Mouse (Mus musculus) liver, adult 2 months (tissue): Measurements from ENCODE around the gene Gpr101. TPM values are rescaled to one million over a fixed set of nuclear protein-coding genes. Genes with fewer than 3 reads are reported as not detected.

Experiments
- DNase-seq: peaks from one replicate; pipeline ENCODE4 v3.0.0-alpha.2; 2011; ENCODE audit warnings: low read depth, low spot score; ENCODE audit errors: extremely low read depth
- H3K27ac ChIP-seq: fragments of 200-500 bp; replicated peaks from 2 replicates; pipeline ENCODE4 v1.5.1; 2012; ENCODE audit warnings: low read depth, mild to moderate bottlenecking, control low read depth, inconsistent platforms, low read length; ENCODE audit not compliant: insufficient read depth
- H3K27me3 ChIP-seq: fragments of 200-500 bp; 2 replicates; pipeline ENCODE4 v1.6.1; 2012; ENCODE audit warnings: mild to moderate bottlenecking, moderate library complexity, low read length, inconsistent platforms; ENCODE audit not compliant: control insufficient read depth, insufficient read depth
- H3K36me3 ChIP-seq: fragments of 200-500 bp; 2 replicates; pipeline ENCODE4 v1.6.1; 2012; ENCODE audit warnings: low read length, inconsistent platforms; ENCODE audit not compliant: control insufficient read depth, insufficient read depth
- H3K4me1 ChIP-seq: fragments of 200-500 bp; 2 replicates; pipeline ENCODE4 v1.6.1; 2011; ENCODE audit warnings: low read length; ENCODE audit not compliant: control insufficient read depth, insufficient read depth
- H3K4me3 ChIP-seq: fragments of 200-500 bp; 2 replicates; pipeline ENCODE4 v1.5.1; 2011; ENCODE audit warnings: low read depth, mild to moderate bottlenecking, control low read depth, low read length, moderate library complexity; ENCODE audit not compliant: insufficient read depth
- H3K79me2 ChIP-seq: fragments of 200-500 bp; 2 replicates; pipeline ENCODE4 v1.6.1; 2012; ENCODE audit warnings: inconsistent platforms, mild to moderate bottlenecking, low read length, moderate library complexity; ENCODE audit not compliant: control insufficient read depth, insufficient read depth
- H3K9ac ChIP-seq: fragments of 200-500 bp; 2 replicates; pipeline ENCODE4 v1.6.1; 2012; ENCODE audit warnings: low read depth, mild to moderate bottlenecking, control low read depth, inconsistent platforms, low read length
- CTCF ChIP-seq: fragments of 200-500 bp; IDR thresholded peaks from 2 replicates; pipeline ENCODE4 v1.5.1; 2011; ENCODE audit warnings: low read depth, low read length, control low read depth
- POLR2A ChIP-seq: fragments of 200-500 bp; IDR thresholded peaks from 2 replicates; pipeline ENCODE4 v1.6.1; 2011; ENCODE audit warnings: low read length, control low read depth; ENCODE audit not compliant: insufficient read depth; ENCODE audit errors: extremely low read depth
- WGBS: fragments of 180-500 bp; shearing (Covaris S2); methylation state at CpG from one replicate; pipeline ENCODE4 v1.1.7; 2018; 5-methylcytosine and 5-hydroxymethylcytosine counted together
- polyA plus RNA-seq: library from polyadenylated mRNA; depleted of rRNA; stranded (reverse); fragments of >200 nt; gene quantifications from 2 replicates; pipeline ENCODE4 v1.2.3, GENCODE M21; 2012; rRNA removed
- total RNA-seq: library from RNA; depleted of rRNA; stranded (reverse); fragments of >200 nt; gene quantifications from 2 replicates; pipeline ENCODE4 v1.2.3, GENCODE M21; 2014; rRNA removed

Gpr101 gene
- total RNA-seq (not detected in 2 replicates), polyA plus RNA-seq (not detected in 2 replicates)

GRCm38 (mm10) chrX:57503634-57504033 is at the start of gene Gpr101:
TSS of gene Gpr101 (minus strand) at chrX:57503757.
- Histone ChIP-seq H3K4me1 (no peaks in the 10 kb centered on the region), H3K4me3 (no peak within 1 kb of the TSS), H3K27me3 (0 out of 2 replicates have a peak, but pooled peaks cover 3% of the 10 kb centered on the region), H3K79me2 (no peaks in the 10 kb centered on the region), H3K36me3 (no peaks in the 10 kb centered on the region), H3K27ac (no peak within 1 kb of the TSS), H3K9ac (no peak within 1 kb of the TSS)
- WGBS = 0% methylated on average over 6 of the region's 28 CpGs
- no peak for TF ChIP-seq POLR2A
- TF ChIP-seq CTCF = no peak
- no peak for DNase-seq

- DNase-seq = no peak
- Histone ChIP-seq H3K79me2 (no peaks in the 10 kb centered on the region), H3K9ac (no peak overlapping the region), H3K4me3 (no peak overlapping the region), H3K27ac (no peak overlapping the region), H3K27me3 (no peaks in the 10 kb centered on the region), H3K4me1 (no peaks in the 10 kb centered on the region), H3K36me3 (no peaks in the 10 kb centered on the region)
- TF ChIP-seq CTCF (no peak), POLR2A (no peak)
- 25% methylated on average over 28 of the region's 28 CpGs for WGBS
Measured at GRCm38 (mm10) chrX:57521117-57522095, 17.8 kb upstream of the Gpr101 start.

GRCm38 (mm10) chrX:57506247-57506646 is 2.7 kb upstream of the Gpr101 start:
- Histone ChIP-seq H3K36me3 (no peaks in the 10 kb centered on the region), H3K9ac (no peak overlapping the region), H3K79me2 (no peaks in the 10 kb centered on the region), H3K4me1 (no peaks in the 10 kb centered on the region), H3K27me3 (0 out of 2 replicates have a peak, but pooled peaks cover 3% of the 10 kb centered on the region), H3K4me3 (no peak overlapping the region), H3K27ac (no peak overlapping the region)
- WGBS = 64% methylated on average over 1 of the region's 1 CpGs
- TF ChIP-seq CTCF = no peak
- no peak for TF ChIP-seq POLR2A
- no peak for DNase-seq

Other genes with a start within 250 kb of the Gpr101 start
- gene Arhgef6, start 165.0 kb downstream of the Gpr101 start, total RNA-seq = 5.2 and 5.3 TPM in 2 replicates
- 1.3 and 1.8 TPM in 2 replicates for gene Arhgef6, start 165.0 kb downstream of the Gpr101 start, polyA plus RNA-seq
- 12.4 and 14.6 TPM in 2 replicates for gene Rbmx, start 110.7 kb downstream of the Gpr101 start, total RNA-seq
- 4.9 and 6.2 TPM in 2 replicates for gene Rbmx, start 110.7 kb downstream of the Gpr101 start, polyA plus RNA-seq
- gene Gm364, start 94.6 kb downstream of the Gpr101 start, total RNA-seq = not detected in 2 replicates
- gene Gm364, start 94.6 kb downstream of the Gpr101 start, polyA plus RNA-seq = not detected in 2 replicates